Mouse (Mus musculus) embryonic facial prominence, embryonic 10.5 days (tissue): ENCODE results near the gene Tmub2. TPM values are rescaled to one million over a fixed set of nuclear protein-coding genes. Genes with fewer than 3 reads are reported as not detected.

Experiments
- DNase-seq: peaks from one replicate; pipeline ENCODE4 v3.0.0-alpha.2; 2017; ENCODE audit warnings: low spot score
- H3K27ac ChIP-seq: fragments of 300-500 bp; sonication (generic); replicated peaks from 2 replicates; pipeline ENCODE4 v1.5.1; 2016; ENCODE audit warnings: mild to moderate bottlenecking
- H3K27me3 ChIP-seq: fragments of 300-500 bp; sonication (generic); replicated peaks from 2 replicates; pipeline ENCODE4 v1.6.1; 2016; ENCODE audit warnings: low read depth, mild to moderate bottlenecking; ENCODE audit not compliant: poor library complexity, severe bottlenecking
- H3K36me3 ChIP-seq: fragments of 300-500 bp; sonication (generic); replicated peaks from 2 replicates; pipeline ENCODE4 v1.6.1; 2016; ENCODE audit warnings: mild to moderate bottlenecking, moderate library complexity
- H3K4me1 ChIP-seq: fragments of 300-500 bp; sonication (generic); 2 replicates; pipeline ENCODE4 v1.6.1; 2016
- H3K4me3 ChIP-seq: fragments of 300-500 bp; sonication (generic); 2 replicates; pipeline ENCODE4 v1.5.1; 2016; ENCODE audit warnings: mild to moderate bottlenecking, moderate library complexity
- H3K9me3 ChIP-seq: fragments of 300-500 bp; sonication (generic); 2 replicates; pipeline ENCODE4 v1.6.1; 2016; ENCODE audit warnings: mild to moderate bottlenecking
- WGBS: fragments of 180-500 bp; shearing (Covaris S2); methylation state at CpG from one replicate; pipeline ENCODE4 v1.1.7; 2016; 5-methylcytosine and 5-hydroxymethylcytosine counted together
- polyA plus RNA-seq: library from polyadenylated mRNA; unstranded; fragments of >200 nt; fragmentation: Nextera tagmentation; extraction: Ambion mirVana; gene quantifications from 2 replicates; pipeline ENCODE4 v1.2.1, GENCODE M21; 2016

Gene Tmub2
- polyA plus RNA-seq, 1 experiment from 2014 or later = 46.2 TPM

DNA sequence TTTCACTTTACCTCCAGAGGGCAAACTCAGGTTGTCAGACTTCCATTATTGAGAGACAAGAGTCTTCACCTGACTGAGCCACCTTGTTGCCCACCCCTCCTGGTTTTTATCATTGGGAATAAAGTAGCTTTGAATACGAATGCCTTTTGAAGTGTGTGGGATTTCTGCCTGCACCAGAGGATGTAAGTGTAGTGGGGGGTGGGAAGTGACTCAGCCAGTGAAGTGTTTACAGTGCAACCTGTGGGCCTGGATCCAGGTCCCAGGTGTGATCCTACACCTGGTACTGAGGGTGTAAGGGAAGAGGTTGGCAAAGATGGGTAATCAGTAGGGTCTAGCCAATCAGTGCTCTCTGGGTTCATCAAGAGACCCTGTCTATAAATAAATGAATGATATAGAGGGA lies 38.8 kb downstream of the Tmub2 start:
- DNase-seq = no peak
- 76% methylated on average over 1 of the region's 1 CpGs for WGBS

DNA sequence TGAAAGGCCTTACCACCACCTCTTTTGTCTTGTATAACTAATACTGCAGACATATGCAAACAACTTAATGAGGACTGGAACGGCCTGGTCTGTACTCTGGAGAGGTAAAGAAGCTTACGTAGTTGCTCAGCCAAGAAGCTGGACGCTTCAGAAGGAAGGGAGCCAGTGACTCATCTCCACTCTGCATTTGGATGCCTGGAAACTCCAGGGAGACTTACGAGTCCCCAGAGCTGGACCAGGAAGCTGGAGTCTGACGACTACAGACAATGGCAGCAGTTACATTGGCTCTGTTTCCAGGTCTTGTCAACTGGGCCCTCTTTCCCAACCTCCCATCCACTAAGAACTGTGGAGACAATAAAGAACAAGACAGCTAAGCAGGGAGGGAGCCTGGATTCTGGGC lies 42.5 kb downstream of the Tmub2 start:
- no peak for DNase-seq
- Histone ChIP-seq H3K4me1 (no peaks in the 10 kb centered on the region), H3K27ac (no peak overlapping the region), H3K27me3 (peaks cover 4% of the 10 kb centered on the region; the same call in 1 of the 2 replicates), H3K4me3 (no peak overlapping the region), H3K9me3 (no peaks in the 10 kb centered on the region), H3K36me3 (no peaks in the 10 kb centered on the region)
- WGBS = 72% methylated on average over 5 of the region's 5 CpGs

More for the DNA sequence above, 38.8 kb downstream of the Tmub2 start:
- Histone ChIP-seq H3K4me1 (peaks cover 10% of the 10 kb centered on the region), H3K27me3 (peaks cover 6% of the 10 kb centered on the region; the same call in 1 of the 2 replicates), H3K27ac (no peak overlapping the region), H3K36me3 (no peaks in the 10 kb centered on the region), H3K9me3 (no peaks in the 10 kb centered on the region), H3K4me3 (no peak overlapping the region)

DNA sequence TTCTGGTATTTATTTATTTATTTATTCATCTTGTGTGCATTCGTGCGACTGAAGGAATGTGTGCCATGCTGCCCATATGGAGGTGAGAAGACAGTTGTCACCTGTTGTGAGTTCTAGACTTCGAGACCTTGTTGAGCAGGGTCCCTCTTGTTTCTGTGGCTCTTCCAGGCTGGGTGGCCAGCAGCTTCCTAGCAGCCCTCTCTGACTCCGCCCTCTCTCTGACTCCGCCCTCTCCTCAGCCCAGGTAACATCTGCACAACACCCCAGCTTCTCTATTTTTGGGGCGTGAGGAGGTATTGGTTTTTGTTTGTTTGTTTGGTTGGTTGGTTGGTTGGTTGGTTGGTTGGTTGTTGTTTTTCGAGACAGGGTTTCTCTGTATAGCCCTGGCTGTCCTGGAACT lies 43.1 kb downstream of the Tmub2 start:
- no peak overlapping the region for H3K4me3 ChIP-seq
- H3K27ac ChIP-seq = no peak overlapping the region
- 80% methylated on average over 7 of the region's 7 CpGs for WGBS
- H3K9me3 ChIP-seq = no peaks in the 10 kb centered on the region
- no peaks in the 10 kb centered on the region for H3K36me3 ChIP-seq
- DNase-seq = no peak
- peaks cover 2% of the 10 kb centered on the region; the same call in 1 of the 2 replicates for H3K27me3 ChIP-seq
- H3K4me1 ChIP-seq = no peaks in the 10 kb centered on the region

DNA sequence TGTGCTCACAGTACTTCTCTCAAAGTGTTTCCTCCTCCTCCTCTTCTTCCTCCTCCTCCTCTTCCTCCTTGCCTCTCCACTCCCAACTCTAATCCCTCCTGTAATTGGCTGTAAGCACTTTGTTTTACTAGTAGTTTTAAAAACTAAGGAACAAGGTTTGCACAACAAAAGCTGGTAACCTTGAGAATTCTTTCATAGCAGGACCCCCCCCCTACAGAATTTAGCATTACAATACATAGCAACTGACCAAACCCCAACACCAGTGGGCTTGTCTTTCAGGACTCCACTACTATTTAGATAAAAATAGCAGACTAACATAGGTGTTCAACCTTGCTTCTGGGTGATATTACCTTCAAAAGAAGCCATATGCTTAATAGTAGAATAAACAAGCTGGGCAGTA lies 44.8 kb downstream of the Tmub2 start:
- Histone ChIP-seq H3K9me3 (no peaks in the 10 kb centered on the region), H3K27me3 (no peaks in the 10 kb centered on the region), H3K4me3 (no peak overlapping the region)

DNA sequence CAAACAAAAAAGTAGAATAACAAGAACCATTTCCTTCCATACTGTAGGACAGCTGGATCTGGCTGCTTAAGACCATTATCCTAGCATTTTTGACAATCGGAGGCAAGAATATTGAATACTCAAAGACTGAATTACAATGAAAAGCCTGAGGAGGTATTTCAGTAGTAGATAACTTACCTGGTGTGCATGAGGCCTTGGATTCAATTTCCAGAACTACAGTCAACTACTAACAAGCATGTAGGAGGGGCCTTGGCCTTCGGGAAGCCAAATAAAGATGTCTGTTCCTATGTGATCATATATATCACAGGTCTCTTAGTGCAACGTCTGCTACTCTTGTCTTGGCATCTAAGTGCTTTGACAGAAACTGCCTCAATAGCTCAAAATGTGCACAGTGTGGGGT lies 45.3 kb downstream of the Tmub2 start:
- Histone ChIP-seq H3K27ac (no peak overlapping the region), H3K4me1 (peaks cover under 1% of the 10 kb centered on the region; the same call in 1 of the 2 replicates), H3K4me3 (no peak overlapping the region), H3K36me3 (no peaks in the 10 kb centered on the region), H3K27me3 (no peaks in the 10 kb centered on the region), H3K9me3 (no peaks in the 10 kb centered on the region)
- no peak for DNase-seq
- 85% methylated on average over 3 of the region's 3 CpGs for WGBS

More for the DNA sequence above, 44.8 kb downstream of the Tmub2 start:
- Histone ChIP-seq H3K27ac (no peak overlapping the region), H3K36me3 (no peaks in the 10 kb centered on the region), H3K4me1 (no peaks in the 10 kb centered on the region)
- no peak for DNase-seq

DNA sequence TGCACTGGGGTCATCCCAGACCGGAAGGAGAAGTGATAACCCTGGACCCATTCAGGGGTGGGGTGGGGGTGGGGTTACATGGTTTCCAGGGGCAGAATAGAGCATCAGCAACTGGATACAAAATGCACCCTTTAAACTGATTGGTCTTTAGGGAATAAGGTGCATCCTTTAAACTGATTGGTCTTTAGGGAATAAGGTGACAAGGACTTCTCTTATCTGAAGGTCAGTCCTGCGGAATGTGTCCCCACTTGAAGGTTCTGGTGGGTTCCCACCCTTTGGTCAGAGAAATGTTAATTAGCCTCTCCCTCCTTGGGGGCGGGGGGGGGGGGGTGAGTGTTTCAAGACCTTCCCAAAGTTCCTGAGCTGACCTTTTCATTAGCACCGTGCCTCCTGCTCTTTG lies 47.1 kb downstream of the Tmub2 start:
- Histone ChIP-seq H3K9me3 (no peaks in the 10 kb centered on the region), H3K27ac (no peak overlapping the region), H3K4me1 (peaks cover 5% of the 10 kb centered on the region; the same call in 1 of the 2 replicates), H3K4me3 (no peak overlapping the region), H3K27me3 (no peaks in the 10 kb centered on the region; the same call in 1 of the 2 replicates), H3K36me3 (no peaks in the 10 kb centered on the region)
- no peak for DNase-seq
- WGBS = 59% methylated on average over 4 of the region's 4 CpGs

DNA sequence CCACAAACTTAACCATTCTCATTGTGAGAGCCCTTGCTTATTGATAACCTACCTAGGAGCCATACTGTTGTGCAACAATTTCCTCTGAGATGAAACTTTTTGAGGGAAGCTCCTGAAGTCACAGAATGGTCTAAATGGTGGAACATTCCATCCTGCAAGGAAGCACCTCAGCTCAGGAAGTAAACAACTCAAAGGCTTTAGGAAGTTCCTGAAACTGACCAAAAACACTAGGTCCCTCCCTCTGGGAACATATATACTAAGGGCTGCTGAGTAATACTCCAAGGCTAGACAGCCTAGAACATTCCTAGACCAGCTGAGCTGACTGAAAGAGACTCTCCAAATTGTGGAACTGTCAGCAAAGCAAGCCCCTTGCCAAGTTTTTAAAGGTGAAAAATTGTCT lies 48.3 kb downstream of the Tmub2 start:
- Histone ChIP-seq H3K27me3 (no peaks in the 10 kb centered on the region; the same call in 1 of the 2 replicates), H3K9me3 (no peaks in the 10 kb centered on the region), H3K4me1 (peaks cover 5% of the 10 kb centered on the region; the same call in 1 of the 2 replicates), H3K36me3 (no peaks in the 10 kb centered on the region), H3K4me3 (no peak overlapping the region), H3K27ac (no peak overlapping the region)
- no peak for DNase-seq

DNA sequence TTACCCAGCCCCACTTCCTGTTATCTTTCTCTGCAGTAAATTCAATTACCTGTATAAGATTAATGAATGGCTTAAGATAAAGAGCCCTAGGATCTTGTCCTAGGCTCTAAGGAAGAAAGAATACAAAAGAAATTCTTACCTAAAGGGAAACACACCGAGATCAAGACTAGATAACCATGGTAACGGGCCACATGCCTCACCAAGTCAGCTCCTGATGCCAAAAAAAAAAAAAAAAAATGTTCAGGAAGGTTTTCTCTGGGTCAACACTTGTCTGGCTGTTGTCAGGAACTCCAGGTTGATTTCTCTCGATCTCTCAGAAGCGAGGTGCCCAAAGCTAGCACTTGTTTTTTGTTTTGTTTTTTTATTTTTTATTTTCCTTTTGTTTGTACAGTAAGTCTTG lies 49.3 kb downstream of the Tmub2 start:
- Histone ChIP-seq H3K9me3 (no peaks in the 10 kb centered on the region), H3K36me3 (no peaks in the 10 kb centered on the region), H3K27ac (no peak overlapping the region), H3K4me3 (no peak overlapping the region), H3K27me3 (no peaks in the 10 kb centered on the region; the same call in 1 of the 2 replicates), H3K4me1 (peaks cover 5% of the 10 kb centered on the region; the same call in 1 of the 2 replicates)
- WGBS = 70% methylated on average over 4 of the region's 4 CpGs
- DNase-seq = no peak

DNA sequence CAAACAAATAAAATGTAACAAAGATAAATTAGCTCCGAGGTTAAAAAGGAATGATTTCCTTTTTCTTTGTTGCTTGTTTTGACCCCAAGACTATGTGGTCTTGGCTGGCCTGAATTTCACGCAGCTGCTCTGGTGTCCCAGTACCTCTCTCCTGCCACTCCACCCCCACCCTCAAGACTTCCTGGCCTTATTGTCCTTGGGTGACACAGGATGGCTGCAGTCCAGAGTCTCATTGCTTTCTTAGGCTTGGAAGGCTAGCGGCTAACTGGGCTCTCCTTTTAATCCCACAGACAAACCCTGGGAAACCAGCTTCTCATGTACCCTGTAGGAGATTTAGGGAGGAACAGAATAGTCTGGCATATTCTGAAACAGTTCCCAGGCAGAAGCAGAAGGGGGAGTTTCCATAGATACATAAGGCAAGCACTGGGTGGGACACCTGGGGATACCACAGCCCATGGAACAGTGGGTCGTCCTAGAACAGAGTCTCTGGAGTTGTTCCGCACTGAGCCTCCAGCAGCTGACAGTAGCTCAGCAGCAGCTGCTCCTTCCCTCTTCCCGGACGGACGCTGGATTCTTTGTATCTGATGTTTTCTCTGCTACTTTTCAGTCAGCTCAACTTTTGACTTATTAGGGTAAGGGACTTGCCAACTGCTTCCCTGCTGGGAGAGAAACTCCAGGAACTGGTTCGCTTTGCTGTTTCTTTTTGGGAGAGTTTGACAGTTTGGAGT lies 50.4 kb downstream of the Tmub2 start:
- Histone ChIP-seq H3K4me1 (peaks cover 5% of the 10 kb centered on the region; the same call in 1 of the 2 replicates), H3K27ac (no peak overlapping the region), H3K36me3 (no peaks in the 10 kb centered on the region), H3K27me3 (no peaks in the 10 kb centered on the region; the same call in 1 of the 2 replicates), H3K9me3 (no peaks in the 10 kb centered on the region), H3K4me3 (no peak overlapping the region)
- DNase-seq = no peak
- WGBS = 44% methylated on average over 9 of the region's 9 CpGs

DNA sequence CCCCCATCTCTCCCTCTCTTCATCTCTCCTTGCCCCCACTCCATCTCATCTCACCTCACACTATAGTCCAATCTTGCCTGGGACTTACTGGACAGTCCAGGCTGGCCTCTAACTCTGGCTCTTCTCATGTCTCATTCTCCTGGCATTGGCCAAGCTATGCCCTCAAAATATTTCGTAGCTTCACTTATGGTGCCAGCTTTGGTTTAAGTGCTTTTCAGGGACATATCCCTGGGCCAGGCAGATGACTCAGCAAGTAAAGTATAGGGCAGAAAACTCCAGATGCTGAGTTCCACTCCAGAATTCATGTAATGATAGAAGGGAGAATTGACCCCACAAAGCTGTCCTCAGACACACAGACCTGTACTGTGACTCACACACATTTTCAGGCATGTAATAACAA lies 51.5 kb downstream of the Tmub2 start:
- no peak for DNase-seq
- Histone ChIP-seq H3K27ac (no peak overlapping the region), H3K4me3 (no peak overlapping the region), H3K36me3 (no peaks in the 10 kb centered on the region), H3K27me3 (no peaks in the 10 kb centered on the region; the same call in 1 of the 2 replicates), H3K4me1 (peaks cover 5% of the 10 kb centered on the region; the same call in 1 of the 2 replicates), H3K9me3 (no peaks in the 10 kb centered on the region)
- 83% methylated on average over 1 of the region's 1 CpGs for WGBS

DNA sequence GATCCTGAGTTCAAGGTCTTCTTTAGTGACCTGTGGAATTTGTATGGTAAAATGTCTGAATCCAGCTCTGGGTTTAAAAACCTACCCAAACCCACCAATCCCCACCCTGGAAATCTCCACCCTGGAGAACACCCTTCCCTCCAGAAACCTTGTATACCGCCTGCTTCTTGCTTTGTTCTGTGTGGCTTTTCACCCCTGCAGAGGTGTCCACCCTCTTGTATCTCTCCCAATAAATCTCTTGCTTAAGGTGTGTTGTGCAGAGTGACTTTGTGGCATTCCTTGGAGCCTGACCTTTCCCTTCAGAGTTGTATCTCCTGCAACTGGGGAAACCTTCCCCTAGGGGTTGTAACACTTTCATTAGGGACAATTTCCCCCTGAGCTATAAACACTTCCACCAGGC lies 53.2 kb downstream of the Tmub2 start:
- Histone ChIP-seq H3K9me3 (no peaks in the 10 kb centered on the region), H3K4me3 (no peak overlapping the region), H3K4me1 (peaks cover 5% of the 10 kb centered on the region; the same call in 1 of the 2 replicates), H3K27ac (no peak overlapping the region), H3K27me3 (no peaks in the 10 kb centered on the region; the same call in 1 of the 2 replicates), H3K36me3 (no peaks in the 10 kb centered on the region)
- DNase-seq = no peak
- 68% methylated on average over 1 of the region's 1 CpGs for WGBS

DNA sequence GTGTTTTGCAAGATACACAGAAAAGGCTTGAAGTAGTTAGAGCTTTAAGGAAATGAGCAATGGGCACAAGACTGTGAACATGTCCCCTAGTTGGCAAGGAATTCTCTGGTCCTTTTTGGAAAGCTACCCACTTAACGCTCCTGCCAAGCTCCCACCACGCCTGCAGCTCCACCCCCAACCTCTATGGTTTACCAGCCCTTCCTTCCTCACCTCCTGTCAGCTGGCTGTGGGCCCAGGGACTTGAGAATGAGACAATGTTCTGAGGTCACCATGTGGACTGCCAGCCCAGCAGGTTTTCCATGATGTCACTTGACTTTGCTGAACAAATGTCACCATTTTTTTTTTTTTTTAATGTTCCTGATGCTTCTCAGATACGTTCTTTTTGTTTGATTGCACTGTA lies 53.8 kb downstream of the Tmub2 start:
- H3K4me1 ChIP-seq = peaks cover 5% of the 10 kb centered on the region; the same call in 1 of the 2 replicates
- no peak for DNase-seq
- H3K4me3 ChIP-seq = no peak overlapping the region
- no peaks in the 10 kb centered on the region for H3K36me3 ChIP-seq
- no peak overlapping the region for H3K27ac ChIP-seq
- 69% methylated on average over 3 of the region's 3 CpGs for WGBS
- no peaks in the 10 kb centered on the region; the same call in 1 of the 2 replicates for H3K27me3 ChIP-seq
- no peaks in the 10 kb centered on the region for H3K9me3 ChIP-seq
